Mouse (Mus musculus) CH12.LX (cell line): ENCODE results near the gene Atg5.

Experiments
- E2F4 ChIP-seq: IDR thresholded peaks from 2 replicates; pipeline ENCODE4 v1.6.1; 2011; ENCODE audit warnings: low read depth, low read length, improper control_type of control experiment; ENCODE audit not compliant: insufficient replicate concordance
- IRF4 ChIP-seq: IDR thresholded peaks from 2 replicates; pipeline ENCODE4 v1.6.1; 2014; ENCODE audit warnings: low read depth, mild to moderate bottlenecking, inconsistent platforms, low read length, improper control_type of control experiment
- JUND ChIP-seq: conservative IDR thresholded peaks from 2 replicates; pipeline ENCODE4 v1.6.1; 2011; ENCODE audit warnings: low read depth, low read length, improper control_type of control experiment
- POLR2A ChIP-seq: IDR thresholded peaks from 2 replicates; pipeline ENCODE4 v1.6.1; 2011; ENCODE audit warnings: low read depth, mild to moderate bottlenecking, improper control_type of control experiment, low read length
- POLR2AphosphoS2 ChIP-seq: IDR thresholded peaks from 2 replicates; pipeline ENCODE4 v1.6.1; 2011; ENCODE audit warnings: low read depth, low read length, improper control_type of control experiment
- SIN3A ChIP-seq: IDR thresholded peaks from 2 replicates; pipeline ENCODE4 v1.6.1; 2012; ENCODE audit warnings: low read length, improper control_type of control experiment, inconsistent platforms
- ZKSCAN1 ChIP-seq: IDR thresholded peaks from 2 replicates; pipeline ENCODE4 v1.6.1; 2012; ENCODE audit warnings: low read depth, inconsistent platforms, low read length, improper control_type of control experiment, borderline replicate concordance
- ZNF384 ChIP-seq: IDR thresholded peaks from 2 replicates; pipeline ENCODE4 v1.6.1; 2012; ENCODE audit warnings: low read depth, low read length, improper control_type of control experiment, inconsistent platforms

GRCm38 (mm10) chr10:44323836-44324235 lies 55.7 kb downstream of the Atg5 start:
- TF ChIP-seq JUND (no peak), ZNF384 (no peak), POLR2AphosphoS2 (no peak), E2F4 (no peak), ZKSCAN1 (no peak), IRF4 (no peak), SIN3A (no peak), POLR2A (no peak)
